Mouse (Mus musculus): ENCODE results near the gene Tubb5.

The Tubb5 gene

DNA sequence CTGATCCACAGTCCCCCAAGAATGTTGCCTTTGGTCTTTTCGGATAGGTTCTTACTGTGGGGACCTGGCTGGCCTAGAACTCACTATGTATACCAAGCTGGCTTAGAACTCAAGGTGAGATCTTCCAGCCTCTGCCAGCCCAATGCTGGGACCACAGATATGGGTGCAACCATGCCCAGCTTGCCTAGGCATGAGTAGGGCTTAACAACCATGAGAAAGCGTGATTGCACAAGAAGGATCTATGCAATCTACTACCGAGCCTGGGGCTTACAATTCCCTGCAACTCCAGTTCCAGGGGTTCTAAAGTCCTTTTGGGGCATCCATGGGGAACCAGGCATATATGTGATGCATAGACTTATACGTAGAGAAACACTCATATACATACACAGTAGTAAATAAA lies 47.2 kb downstream of the Tubb5 start:
- no peak for DNase-seq

DNA sequence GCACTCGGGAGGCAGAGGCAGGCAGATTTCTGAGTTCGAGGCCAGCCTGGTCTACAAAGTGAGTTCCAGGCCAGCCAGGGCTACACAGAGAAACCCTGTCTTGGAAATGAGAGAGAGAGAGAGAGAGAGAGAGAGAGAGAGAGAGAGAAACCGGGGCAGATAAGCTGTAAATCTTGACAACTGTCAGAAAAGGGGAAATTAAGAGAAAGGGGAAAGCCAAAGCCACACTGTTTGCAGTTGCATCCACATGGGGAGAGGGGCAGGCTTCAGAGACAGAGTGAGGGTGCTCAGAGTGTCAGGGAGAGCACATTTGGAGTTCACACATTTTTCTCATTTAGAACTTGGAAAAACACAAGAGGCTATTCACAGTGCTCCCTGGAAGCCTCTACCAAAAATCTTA lies 50.1 kb downstream of the Tubb5 start:
- DNase-seq, result no peak

DNA sequence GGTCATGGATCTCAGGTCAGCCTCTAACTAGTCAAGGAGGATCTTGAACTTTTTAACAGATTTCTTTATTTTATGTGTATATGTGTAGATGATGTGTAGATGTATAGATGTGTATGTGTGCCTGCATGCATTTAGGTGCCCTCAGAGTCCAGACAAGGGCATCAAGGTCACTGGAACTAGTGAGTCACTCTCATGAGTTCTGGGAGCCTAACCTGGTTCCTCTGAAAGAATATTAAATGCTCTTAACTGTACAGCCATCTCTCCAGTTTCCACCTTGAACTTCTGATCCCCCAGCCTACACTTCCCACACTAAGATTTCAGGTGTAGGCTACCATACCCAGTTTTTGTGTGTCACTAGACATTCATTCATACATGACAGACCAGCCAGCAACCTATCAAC lies 50.6 kb downstream of the Tubb5 start:
- no peak for DNase-seq

DNA sequence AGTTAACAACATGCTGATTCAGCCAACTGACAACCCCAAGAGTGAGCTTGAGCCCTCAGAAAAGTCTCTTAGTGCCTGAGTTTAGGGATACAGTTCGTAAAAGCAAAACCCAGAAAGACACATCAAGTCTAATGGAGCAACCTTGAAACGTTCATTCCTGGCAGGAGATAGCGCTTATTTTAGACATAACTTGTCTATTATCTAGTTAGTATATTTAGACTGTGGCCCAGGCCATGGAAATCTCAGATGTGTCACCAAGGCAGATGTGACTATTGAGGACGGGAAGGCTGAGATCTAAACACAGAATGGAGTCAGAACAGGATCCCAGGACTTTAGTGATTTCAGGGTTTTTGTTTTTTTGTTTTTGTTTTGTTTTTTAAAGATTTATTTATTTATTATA lies 53.0 kb downstream of the Tubb5 start:
- no peak for DNase-seq

DNA sequence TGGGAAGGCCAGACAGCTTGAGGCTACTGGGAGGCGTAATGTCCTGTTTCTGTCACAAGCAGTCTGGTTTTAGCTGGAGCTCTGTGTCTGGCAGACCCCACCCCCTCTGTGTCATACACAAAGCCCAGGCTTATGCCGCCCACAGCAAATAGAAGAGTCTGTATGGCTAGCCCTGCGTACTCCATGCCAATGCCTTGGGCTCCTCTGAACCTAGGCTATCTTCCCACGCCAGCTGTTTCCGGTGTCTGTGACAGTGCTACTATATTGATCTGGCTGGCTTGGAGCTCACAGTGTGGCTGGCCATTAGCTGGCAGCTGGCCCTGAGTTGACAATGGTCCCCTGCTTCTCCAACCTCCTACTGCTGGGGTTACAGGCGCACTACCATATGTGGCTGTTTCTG lies 54.2 kb downstream of the Tubb5 start:
- DNase-seq, result peak; percentile 61 to 80

All from lung, postnatal 4 days (tissue).